Mouse (Mus musculus) hindbrain, embryonic 13.5 days (tissue): ENCODE data around the gene Tyw1. TPM values are rescaled to one million over a fixed set of nuclear protein-coding genes. Genes with fewer than 3 reads are reported as not detected.

ENCODE experiments used
- ATAC-seq: fragments of 200-750 bp; cut with Nextera tagmentation; 2 replicates; pipeline ENCODE4 v1.8.0; 2017; ENCODE audit warnings: moderate TSS enrichment; ENCODE audit not compliant: low FRiP score
- H3K27ac ChIP-seq: fragments of 300-500 bp; sonication (generic); 2 replicates; pipeline ENCODE4 v1.5.1; 2015; ENCODE audit warnings: inconsistent platforms, mild to moderate bottlenecking, moderate library complexity
- H3K27me3 ChIP-seq: fragments of 300-500 bp; sonication (generic); 2 replicates; pipeline ENCODE4 v1.6.1; 2015; ENCODE audit warnings: mild to moderate bottlenecking, inconsistent platforms
- H3K36me3 ChIP-seq: fragments of 300-500 bp; sonication (generic); 2 replicates; pipeline ENCODE4 v1.6.1; 2015; ENCODE audit warnings: mild to moderate bottlenecking, inconsistent platforms
- H3K4me1 ChIP-seq: fragments of 300-500 bp; sonication (generic); replicated peaks from 2 replicates; pipeline ENCODE4 v1.6.1; 2015; ENCODE audit warnings: inconsistent platforms
- H3K4me2 ChIP-seq: fragments of 300-500 bp; sonication (generic); 2 replicates; pipeline ENCODE4 v1.6.1; 2015; ENCODE audit warnings: inconsistent platforms, mild to moderate bottlenecking, moderate library complexity
- H3K4me3 ChIP-seq: fragments of 300-500 bp; sonication (generic); 2 replicates; pipeline ENCODE4 v1.5.1; 2015; ENCODE audit warnings: mild to moderate bottlenecking, inconsistent platforms
- H3K9ac ChIP-seq: fragments of 300-500 bp; sonication (generic); 2 replicates; pipeline ENCODE4 v1.6.1; 2015; ENCODE audit warnings: mild to moderate bottlenecking, inconsistent platforms
- H3K9me3 ChIP-seq: fragments of 300-500 bp; sonication (generic); 2 replicates; pipeline ENCODE4 v1.6.1; 2016; ENCODE audit warnings: inconsistent platforms
- WGBS: fragments of 180-500 bp; shearing (Covaris S2); methylation state at CpG from one replicate; pipeline ENCODE4 v1.1.7; 2015; 5-methylcytosine and 5-hydroxymethylcytosine counted together
- polyA plus RNA-seq: library from polyadenylated mRNA; unstranded; fragments of >200 nt; fragmentation: Nextera tagmentation; extraction: Ambion mirVana; gene quantifications from 2 replicates; pipeline ENCODE4 v1.2.1, GENCODE M21; 2015

The Tyw1 gene
- polyA plus RNA-seq, 1 experiment from 2014 or later, result 24.6 TPM

DNA sequence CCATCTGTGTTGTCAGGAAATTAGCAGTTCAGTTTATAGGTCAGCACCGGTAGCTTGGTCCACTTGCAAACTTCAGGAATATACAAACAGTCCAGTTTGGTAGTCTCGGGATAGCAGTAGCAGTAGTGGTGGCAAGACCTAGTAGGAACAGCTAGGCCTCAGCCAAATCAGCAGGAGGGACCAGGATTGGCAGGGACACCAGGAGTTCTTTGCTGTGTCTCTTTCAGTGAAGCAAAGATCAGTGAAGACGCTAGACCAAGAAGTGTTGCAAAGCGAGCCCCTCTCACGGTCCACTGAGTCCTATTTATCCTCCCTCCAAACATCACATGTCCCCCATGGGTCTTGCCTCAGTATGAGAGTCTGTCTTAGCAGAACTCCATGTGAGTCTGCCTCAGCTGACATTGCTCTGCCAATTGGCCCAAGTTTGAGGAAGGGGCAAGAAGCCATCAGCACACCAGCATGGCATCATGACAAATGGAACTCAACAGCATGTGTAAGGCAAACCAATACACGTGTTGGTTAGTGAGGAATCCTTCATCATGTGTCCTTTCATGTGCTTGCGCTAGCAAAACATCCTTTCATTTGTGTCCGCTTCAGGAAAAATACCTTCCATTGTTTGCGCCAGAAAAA is 43.5 kb downstream of the Tyw1 start:
- no peak overlapping the region for H3K4me3 ChIP-seq
- H3K4me2 ChIP-seq, result no peak overlapping the region
- 92% methylated on average over 9 of the region's 9 CpGs for WGBS
- no peaks in the 10 kb centered on the region for H3K27me3 ChIP-seq
- H3K27ac ChIP-seq, result no peak overlapping the region
- ATAC-seq, result no peak
- H3K4me1 ChIP-seq, result peaks cover 5% of the 10 kb centered on the region; the same call in 1 of the 2 replicates
- H3K9me3 ChIP-seq, result no peaks in the 10 kb centered on the region
- no peak overlapping the region for H3K9ac ChIP-seq
- peaks cover 64% of the 10 kb centered on the region for H3K36me3 ChIP-seq

DNA sequence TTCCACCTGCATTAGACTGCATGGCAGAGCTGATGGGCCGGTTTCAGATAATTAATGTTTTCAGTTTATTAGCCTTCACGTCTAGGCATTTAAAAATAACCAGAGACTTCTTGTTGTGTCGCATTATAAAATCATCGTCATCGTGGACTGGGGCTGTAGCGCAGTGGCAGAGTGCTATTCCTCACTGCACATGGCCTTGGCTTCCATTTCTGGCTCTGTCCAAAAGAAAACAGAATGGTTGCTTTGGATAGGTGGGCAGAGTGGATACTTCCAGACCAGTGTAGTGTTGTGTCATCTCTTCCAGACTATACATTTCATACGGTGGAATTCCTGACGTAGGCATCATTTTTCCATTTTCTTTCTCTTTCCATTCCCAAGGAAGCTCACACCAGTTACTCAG is 44.1 kb downstream of the Tyw1 start:
- WGBS, result 93% methylated on average over 8 of the region's 8 CpGs
- Histone ChIP-seq H3K27me3 (no peaks in the 10 kb centered on the region), H3K4me2 (no peak overlapping the region), H3K9ac (no peak overlapping the region), H3K9me3 (no peaks in the 10 kb centered on the region), H3K36me3 (peaks cover 68% of the 10 kb centered on the region), H3K4me3 (no peak overlapping the region), H3K4me1 (no peaks in the 10 kb centered on the region), H3K27ac (no peak overlapping the region)
- no peak for ATAC-seq

DNA sequence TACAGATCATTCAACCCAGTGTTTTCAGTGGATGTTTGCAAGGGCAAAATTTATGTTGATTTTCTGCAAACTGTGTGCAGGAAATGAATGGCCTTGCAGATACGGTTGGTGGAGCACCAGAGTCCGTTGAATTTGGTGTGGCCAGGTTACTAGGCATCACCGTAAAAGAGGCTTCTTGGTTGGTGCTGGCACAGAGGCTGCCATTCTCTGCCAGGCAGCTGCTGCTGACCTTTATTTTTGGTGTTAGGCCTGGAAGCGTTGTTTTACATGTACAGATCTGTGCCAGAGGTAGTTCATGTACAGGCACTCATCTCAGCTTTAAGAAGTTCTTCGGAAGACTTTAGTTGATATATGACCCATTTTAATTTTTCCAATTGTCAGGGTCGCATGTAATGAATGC is 48.2 kb downstream of the Tyw1 start:
- peaks cover 62% of the 10 kb centered on the region for H3K36me3 ChIP-seq
- ATAC-seq, result no peak

DNA sequence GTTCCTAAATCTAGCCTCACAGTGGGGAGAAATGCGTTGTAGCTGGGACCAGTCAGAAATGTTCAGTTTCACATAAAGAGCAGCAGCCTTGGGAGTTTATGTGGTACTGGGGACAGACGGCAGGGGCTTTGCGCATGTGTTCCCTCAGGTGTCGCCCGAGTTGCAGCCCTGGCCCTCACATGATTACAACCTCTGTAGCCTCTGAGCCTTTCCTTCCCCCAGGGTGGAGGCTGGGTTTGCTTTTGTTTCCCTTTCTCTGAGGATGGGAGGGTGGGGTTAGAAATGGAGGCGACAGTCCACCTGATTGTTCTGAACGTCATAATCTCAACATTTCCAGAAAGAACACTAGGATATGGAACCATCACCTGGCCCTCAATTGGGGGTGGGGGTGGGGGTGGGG is 52.5 kb downstream of the Tyw1 start:
- Histone ChIP-seq H3K27ac (peak overlapping the region; percentile 60), H3K4me2 (no peak overlapping the region), H3K4me3 (no peak overlapping the region), H3K9ac (no peak overlapping the region), H3K4me1 (peaks cover 5% of the 10 kb centered on the region), H3K36me3 (peaks cover 35% of the 10 kb centered on the region), H3K9me3 (no peaks in the 10 kb centered on the region), H3K27me3 (no peaks in the 10 kb centered on the region)
- ATAC-seq, result no peak
- WGBS, result 73% methylated on average over 7 of the region's 7 CpGs

More for the DNA sequence above, 48.2 kb downstream of the Tyw1 start:
- H3K4me3 ChIP-seq, result no peak overlapping the region
- no peaks in the 10 kb centered on the region for H3K27me3 ChIP-seq
- WGBS, result 93% methylated on average over 6 of the region's 6 CpGs
- no peaks in the 10 kb centered on the region for H3K9me3 ChIP-seq
- no peak overlapping the region for H3K9ac ChIP-seq
- no peak overlapping the region for H3K4me2 ChIP-seq
- peaks cover 5% of the 10 kb centered on the region for H3K4me1 ChIP-seq
- H3K27ac ChIP-seq, result no peak overlapping the region

DNA sequence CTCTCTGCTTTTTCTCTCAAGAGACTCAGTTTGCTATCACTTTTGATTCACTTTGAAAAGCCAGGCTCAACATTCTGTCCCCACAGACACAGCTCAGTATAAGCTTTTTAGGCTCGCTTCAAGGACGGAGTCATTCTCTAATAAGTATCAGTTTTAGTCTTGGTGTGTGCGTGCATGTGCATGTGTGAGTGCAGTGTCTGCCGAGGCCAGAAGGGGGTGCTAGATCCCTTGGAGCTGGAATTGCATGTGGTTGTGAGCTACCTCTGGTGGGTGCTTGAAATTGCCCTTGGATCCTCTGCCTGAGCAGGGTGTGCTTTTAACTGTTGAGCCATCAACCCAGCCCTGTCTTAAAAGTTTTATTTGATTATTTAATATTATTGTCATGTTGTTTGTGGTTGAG is 54.7 kb downstream of the Tyw1 start:
- Histone ChIP-seq H3K4me3 (no peak overlapping the region), H3K9ac (no peak overlapping the region), H3K9me3 (no peaks in the 10 kb centered on the region), H3K27me3 (no peaks in the 10 kb centered on the region), H3K27ac (no peak overlapping the region), H3K4me2 (no peak overlapping the region), H3K4me1 (peaks cover 5% of the 10 kb centered on the region), H3K36me3 (peaks cover 26% of the 10 kb centered on the region)
- WGBS, result 94% methylated on average over 4 of the region's 4 CpGs
- no peak for ATAC-seq

DNA sequence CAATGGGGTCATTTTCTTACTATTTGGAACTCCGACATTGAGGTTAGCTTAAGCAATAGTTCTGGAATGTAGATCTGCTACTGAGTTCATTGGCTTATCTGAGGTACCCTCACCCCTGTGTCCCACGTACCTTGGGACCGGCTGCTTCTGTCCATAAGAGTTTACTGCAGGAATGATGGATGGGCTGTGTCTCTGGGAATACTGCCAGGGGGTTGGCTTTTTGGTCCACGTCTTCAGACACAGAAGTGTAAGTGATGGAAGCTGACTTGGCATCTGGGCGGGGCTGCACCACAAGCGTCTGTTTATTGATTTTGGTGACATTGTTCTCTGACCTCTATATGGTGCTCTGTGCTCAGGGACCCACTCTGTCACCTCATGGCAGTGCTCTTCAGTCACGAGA is 55.4 kb downstream of the Tyw1 start:
- Histone ChIP-seq H3K36me3 (peaks cover 20% of the 10 kb centered on the region), H3K4me3 (no peak overlapping the region), H3K4me2 (no peak overlapping the region), H3K9me3 (no peaks in the 10 kb centered on the region), H3K9ac (no peak overlapping the region), H3K4me1 (peaks cover 5% of the 10 kb centered on the region), H3K27me3 (no peaks in the 10 kb centered on the region), H3K27ac (no peak overlapping the region)
- ATAC-seq, result no peak
- 76% methylated on average over 7 of the region's 7 CpGs for WGBS

DNA sequence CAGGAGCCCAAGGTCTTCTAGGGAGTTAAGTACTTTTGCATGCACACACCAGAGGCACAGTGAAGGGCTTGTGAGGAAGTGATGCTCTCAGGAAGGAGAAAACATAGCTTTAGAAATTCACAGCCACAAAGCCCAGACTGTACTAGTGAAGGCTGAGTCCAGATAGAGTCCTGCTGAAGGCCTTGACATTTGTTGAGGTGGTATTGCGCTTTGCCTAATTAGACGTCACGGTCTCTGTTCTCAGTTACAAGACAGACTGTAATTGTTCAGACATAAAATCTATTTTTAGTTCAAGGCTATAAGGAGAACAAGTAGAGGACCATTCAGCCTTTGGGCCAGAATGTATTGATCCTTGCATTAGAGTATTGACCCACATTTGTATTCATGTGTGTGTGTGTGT is 58.1 kb downstream of the Tyw1 start:
- Histone ChIP-seq H3K9ac (no peak overlapping the region), H3K4me3 (no peak overlapping the region), H3K27me3 (no peaks in the 10 kb centered on the region), H3K4me1 (no peaks in the 10 kb centered on the region), H3K9me3 (no peaks in the 10 kb centered on the region), H3K36me3 (peaks cover 25% of the 10 kb centered on the region), H3K4me2 (no peak overlapping the region), H3K27ac (no peak overlapping the region)
- ATAC-seq, result no peak
- WGBS, result 89% methylated on average over 3 of the region's 3 CpGs

DNA sequence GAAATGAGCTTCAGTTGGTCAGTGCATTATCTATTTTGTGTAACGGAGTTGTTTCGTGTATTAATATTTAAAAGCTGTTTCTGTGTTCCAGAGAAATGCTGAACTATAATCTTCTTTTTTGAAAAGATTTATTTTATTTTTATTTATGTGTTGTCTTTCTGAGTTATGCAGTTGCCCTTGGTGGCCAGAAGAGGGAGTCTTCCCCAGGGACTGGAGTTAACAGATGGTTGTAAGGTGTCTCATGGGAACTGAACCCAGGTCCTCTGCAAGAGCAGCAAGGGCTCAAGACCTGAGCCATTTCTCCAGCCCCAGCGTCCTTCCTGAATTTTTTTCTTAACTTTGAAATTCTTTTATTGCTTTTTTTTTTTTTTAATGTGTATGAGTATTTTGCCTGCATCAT is 59.5 kb downstream of the Tyw1 start:
- no peak overlapping the region for H3K27ac ChIP-seq
- H3K36me3 ChIP-seq, result peaks cover 25% of the 10 kb centered on the region
- ATAC-seq, result no peak
- no peaks in the 10 kb centered on the region for H3K27me3 ChIP-seq
- no peaks in the 10 kb centered on the region for H3K4me1 ChIP-seq
- WGBS, result 98% methylated on average over 3 of the region's 3 CpGs
- H3K4me3 ChIP-seq, result no peak overlapping the region
- H3K4me2 ChIP-seq, result no peak overlapping the region
- H3K9me3 ChIP-seq, result no peaks in the 10 kb centered on the region
- H3K9ac ChIP-seq, result no peak overlapping the region

DNA sequence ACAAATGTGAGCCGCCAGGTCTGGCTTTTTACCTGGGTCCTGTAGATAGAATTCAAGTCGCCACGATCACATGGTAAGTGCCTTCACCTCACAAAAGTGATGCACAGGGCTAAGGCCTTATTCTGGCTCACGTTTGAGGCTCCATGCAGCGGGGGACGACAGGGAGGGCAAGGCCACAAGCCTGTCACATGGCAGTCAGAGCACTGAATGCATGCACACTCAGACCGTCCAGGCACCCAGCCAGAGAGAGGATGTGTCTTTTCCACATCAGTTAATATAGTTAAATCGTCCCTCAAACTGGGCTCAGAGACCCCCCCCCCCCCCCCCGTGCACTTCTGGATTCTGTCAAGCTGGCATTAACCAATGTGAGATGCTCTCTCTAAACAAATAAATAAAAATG is 60.9 kb downstream of the Tyw1 start:
- Histone ChIP-seq H3K4me1 (peaks cover 4% of the 10 kb centered on the region; the same call in 1 of the 2 replicates), H3K9ac (no peak overlapping the region), H3K27me3 (no peaks in the 10 kb centered on the region), H3K9me3 (no peaks in the 10 kb centered on the region), H3K27ac (no peak overlapping the region), H3K4me3 (no peak overlapping the region), H3K36me3 (peaks cover 17% of the 10 kb centered on the region), H3K4me2 (no peak overlapping the region)
- ATAC-seq, result no peak
- WGBS, result 91% methylated on average over 9 of the region's 9 CpGs

DNA sequence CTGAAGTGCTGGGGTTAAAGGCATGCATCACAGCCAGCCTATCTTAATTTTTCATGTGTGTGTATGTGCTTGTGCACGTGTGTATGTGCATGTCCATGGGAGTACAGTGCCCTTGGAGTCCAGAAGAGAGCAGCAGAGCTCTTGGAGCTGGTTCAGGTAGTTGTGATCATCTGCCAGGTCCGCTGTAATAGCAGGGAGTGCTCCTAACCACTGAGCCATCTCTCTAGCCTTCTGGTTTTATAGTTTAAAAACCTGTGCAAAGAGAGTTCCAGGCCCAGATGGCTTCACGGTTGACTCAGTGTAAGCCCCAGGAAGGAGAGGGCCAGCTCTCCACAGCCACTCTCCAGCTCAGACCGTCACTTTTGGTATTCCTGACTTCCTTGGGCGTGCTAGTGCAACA is 64.4 kb downstream of the Tyw1 start:
- Histone ChIP-seq H3K27me3 (no peaks in the 10 kb centered on the region), H3K9me3 (no peaks in the 10 kb centered on the region), H3K9ac (no peak overlapping the region), H3K36me3 (peaks cover 18% of the 10 kb centered on the region), H3K4me3 (no peak overlapping the region), H3K4me1 (peaks cover 4% of the 10 kb centered on the region; the same call in 1 of the 2 replicates), H3K27ac (no peak overlapping the region), H3K4me2 (no peak overlapping the region)
- ATAC-seq, result no peak
- 95% methylated on average over 5 of the region's 5 CpGs for WGBS

DNA sequence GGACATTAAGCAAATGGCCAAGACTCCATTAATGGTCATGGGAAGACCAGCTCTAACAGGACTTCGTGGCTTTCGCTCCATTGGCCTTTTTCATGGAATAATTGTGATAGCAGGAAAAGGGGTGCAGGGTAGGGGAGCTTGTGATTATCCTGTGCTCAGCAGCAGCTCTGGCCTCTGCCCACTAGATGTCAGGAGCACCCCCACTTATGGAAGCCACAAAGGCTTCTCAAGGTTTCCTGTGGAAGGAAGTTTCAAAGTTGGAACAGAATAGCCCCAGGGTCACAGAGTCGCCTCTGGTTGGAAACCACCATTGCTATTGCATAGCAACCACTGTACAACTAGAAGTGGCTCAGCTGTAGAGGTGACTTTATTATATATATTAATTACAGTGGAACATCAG is 65.1 kb downstream of the Tyw1 start:
- H3K9ac ChIP-seq, result no peak overlapping the region
- WGBS, result 80% methylated on average over 3 of the region's 3 CpGs
- H3K4me2 ChIP-seq, result no peak overlapping the region
- H3K27ac ChIP-seq, result no peak overlapping the region
- no peaks in the 10 kb centered on the region for H3K27me3 ChIP-seq
- ATAC-seq, result no peak
- peaks cover 4% of the 10 kb centered on the region; the same call in 1 of the 2 replicates for H3K4me1 ChIP-seq
- peaks cover 25% of the 10 kb centered on the region for H3K36me3 ChIP-seq
- no peaks in the 10 kb centered on the region for H3K9me3 ChIP-seq
- H3K4me3 ChIP-seq, result no peak overlapping the region

DNA sequence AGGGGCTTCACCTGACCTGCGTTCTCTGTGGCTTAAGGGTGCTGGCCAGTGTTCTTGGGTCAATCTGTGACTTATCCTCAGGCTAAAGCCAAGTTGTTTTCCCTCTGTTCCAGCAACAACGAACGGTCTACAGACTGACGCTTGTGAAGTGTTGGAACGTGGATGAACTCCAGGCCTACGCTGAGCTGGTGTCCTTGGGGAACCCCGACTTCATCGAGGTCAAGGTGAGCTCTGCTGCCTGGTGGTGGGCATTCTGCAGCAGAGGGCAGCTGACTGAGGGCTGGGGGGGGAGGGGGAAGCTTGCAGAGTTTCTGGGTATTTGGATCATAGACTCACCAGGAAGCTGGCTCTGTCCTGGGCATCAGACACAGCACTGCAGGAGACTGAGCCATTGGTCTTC is 70.1 kb downstream of the Tyw1 start:
- WGBS, result 97% methylated on average over 8 of the region's 8 CpGs
- Histone ChIP-seq H3K4me3 (no peak overlapping the region), H3K9ac (no peak overlapping the region), H3K4me2 (no peak overlapping the region), H3K36me3 (peaks cover 28% of the 10 kb centered on the region), H3K27me3 (no peaks in the 10 kb centered on the region), H3K9me3 (no peaks in the 10 kb centered on the region), H3K27ac (no peak overlapping the region), H3K4me1 (peaks cover 4% of the 10 kb centered on the region; the same call in 1 of the 2 replicates)
- no peak for ATAC-seq

DNA sequence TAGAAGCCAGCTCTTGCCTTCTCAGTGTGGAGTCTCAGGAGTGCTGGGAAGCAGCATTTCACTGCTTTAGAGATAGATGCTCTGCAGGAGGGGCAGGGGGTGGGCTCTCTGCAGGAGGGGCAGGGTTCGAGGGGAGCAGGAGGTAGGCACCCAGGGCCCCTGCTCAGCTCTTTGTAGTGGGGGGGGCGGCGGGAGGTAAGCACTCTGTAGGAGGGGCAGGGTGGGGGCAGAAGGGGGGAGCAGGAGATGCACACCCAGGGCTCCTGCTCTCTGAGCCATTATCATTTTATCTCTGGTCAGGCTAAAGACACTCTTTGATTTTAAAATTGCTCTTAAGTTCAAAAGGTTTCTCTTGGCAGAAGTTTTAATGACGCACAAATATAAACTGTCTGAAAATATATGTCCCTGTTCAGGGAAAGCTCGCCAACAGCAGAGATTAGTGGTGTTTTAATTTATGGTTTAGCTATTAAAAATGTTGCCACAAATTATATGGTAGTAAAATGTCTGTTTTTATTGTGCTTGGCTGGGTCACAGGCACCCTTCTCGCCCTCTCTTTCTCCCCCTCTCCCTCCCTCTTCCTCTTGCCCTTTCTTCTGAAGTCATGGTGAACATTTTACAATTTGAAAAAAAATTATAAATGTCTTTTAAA is 72.3 kb downstream of the Tyw1 start:
- Histone ChIP-seq H3K36me3 (peaks cover 28% of the 10 kb centered on the region), H3K4me2 (no peak overlapping the region), H3K9me3 (no peaks in the 10 kb centered on the region), H3K27me3 (no peaks in the 10 kb centered on the region), H3K4me3 (no peak overlapping the region), H3K9ac (no peak overlapping the region), H3K4me1 (0 out of 2 replicates have a peak, but pooled peaks cover 3% of the 10 kb centered on the region), H3K27ac (no peak overlapping the region)
- ATAC-seq, result no peak
- 84% methylated on average over 6 of the region's 6 CpGs for WGBS
